Mouse (Mus musculus): ENCODE results near the gene Smim13. TPM values are rescaled to one million over a fixed set of nuclear protein-coding genes. Genes with fewer than 3 reads are reported as not detected.
"Not testable (repeated sequence)": the region's sequence is repeated elsewhere in the genome, so short reads cannot be mapped to it uniquely, and the experiment has no call there.

The Smim13 gene
- polyA plus RNA-seq, 1 experiment = 9.9 TPM

DNA sequence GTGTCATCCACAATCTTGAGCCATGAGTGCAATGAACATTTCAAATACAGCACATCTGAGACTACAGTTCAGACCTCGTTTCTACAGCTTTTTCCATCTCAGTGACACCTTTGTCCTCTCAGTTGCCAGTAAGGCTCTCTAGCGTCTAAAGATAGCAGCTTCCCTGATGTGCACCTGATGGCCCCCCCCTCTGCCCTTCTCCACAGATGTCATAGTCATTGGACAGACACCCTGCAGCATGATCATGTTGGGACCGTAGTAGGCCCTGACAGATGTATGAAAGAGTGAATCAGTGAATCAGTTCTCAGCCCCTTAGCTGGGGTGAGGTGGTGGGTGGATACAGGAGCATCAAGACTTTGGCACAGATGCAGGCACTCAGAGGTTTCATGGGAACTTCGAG, 8.2 kb downstream of the Smim13 start:
- Histone ChIP-seq H3K4me1 (replicated peaks; ENCODE audit: control insufficient read depth, insufficient read depth, low read length) (no peaks in the 10 kb centered on the region), H3K36me3 (ENCODE audit: control insufficient read depth, insufficient read depth, low read length) (no peaks in the 10 kb centered on the region), H3K27me3 (ENCODE audit: control insufficient read depth, insufficient read depth, low read length) (no peaks in the 10 kb centered on the region), H3K4me3 (ENCODE audit: control insufficient read depth, insufficient read depth, low read length) (no peak overlapping the region), H3K27ac (ENCODE audit: control insufficient read depth, insufficient read depth, low read length) (no peak overlapping the region)
- WGBS = 90% methylated on average over 4 of the region's 4 CpGs
- TF ChIP-seq CTCF (IDR thresholded peaks at IDR 0.05; ENCODE audit: borderline replicate concordance, control insufficient read depth, extremely low read depth, insufficient read depth, low read length, poor library complexity) (no peak), POLR2A (IDR thresholded peaks at IDR 0.05; ENCODE audit: control insufficient read depth, extremely low read depth, insufficient read depth, low read length, poor library complexity) (no peak)
- no peak for DNase-seq

DNA sequence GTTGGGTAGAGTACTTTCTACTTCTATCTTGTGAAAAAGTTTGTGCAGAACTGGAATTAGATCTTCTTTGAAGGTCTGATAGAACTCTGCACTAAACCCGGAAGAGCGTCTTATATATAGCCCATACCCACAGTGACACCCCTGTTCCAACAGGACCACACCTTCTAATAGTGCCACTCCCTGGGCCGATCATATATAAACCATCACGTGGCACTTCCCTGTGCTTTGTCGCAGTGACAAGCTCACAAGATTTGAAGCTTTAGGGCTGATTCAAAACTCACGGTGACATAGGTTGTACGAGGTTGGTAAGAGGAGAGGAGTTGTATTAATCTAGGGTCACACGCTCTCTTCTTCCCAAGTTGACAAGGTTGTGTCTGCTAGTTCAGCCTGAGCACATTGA, 12.0 kb downstream of the Smim13 start:
- not testable (repeated sequence) for DNase-seq; H3K27me3 ChIP-seq (ENCODE audit: control insufficient read depth, insufficient read depth, low read length); H3K27ac ChIP-seq (ENCODE audit: control insufficient read depth, insufficient read depth, low read length); H3K4me1 ChIP-seq (replicated peaks; ENCODE audit: control insufficient read depth, insufficient read depth, low read length); H3K4me3 ChIP-seq (ENCODE audit: control insufficient read depth, insufficient read depth, low read length); H3K36me3 ChIP-seq (ENCODE audit: control insufficient read depth, insufficient read depth, low read length)
- WGBS = 96% methylated on average over 8 of the region's 8 CpGs

DNA sequence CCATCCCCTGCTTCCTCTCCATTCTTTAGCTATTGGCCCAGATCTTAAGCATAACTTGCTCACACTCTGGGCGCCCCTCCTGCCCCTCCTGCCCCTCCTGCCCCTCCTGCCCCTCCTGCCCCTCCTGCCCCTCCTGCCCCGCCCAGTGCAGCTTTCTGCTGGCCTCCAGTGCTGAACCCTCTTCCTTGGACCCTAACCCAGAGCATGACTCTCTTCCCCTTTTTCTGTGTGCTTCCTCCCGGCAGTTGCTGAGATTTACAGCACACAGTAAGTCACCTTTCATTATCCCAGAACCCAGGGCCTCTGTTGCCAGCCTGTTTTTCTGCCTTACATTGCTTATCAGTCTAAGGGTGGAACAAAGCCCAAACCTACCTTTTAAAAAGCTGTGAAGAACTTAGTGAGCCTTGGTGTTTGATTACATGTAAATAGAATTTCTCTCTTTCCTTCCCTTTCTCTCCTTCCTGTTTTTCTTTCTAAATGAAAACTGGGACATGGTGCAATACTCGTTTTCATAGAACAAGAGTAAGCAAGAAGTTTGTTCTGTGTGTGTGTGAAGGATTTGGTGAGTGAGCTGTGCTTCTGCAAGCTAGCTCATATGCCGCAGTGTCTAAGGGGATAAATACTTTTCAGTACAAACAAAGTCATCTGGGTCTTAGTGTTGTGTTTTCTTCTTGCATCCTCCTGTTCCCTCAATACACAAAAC, 13.8 kb downstream of the Smim13 start:
- no peak overlapping the region for H3K27ac ChIP-seq (ENCODE audit: control insufficient read depth, insufficient read depth, low read length)
- no peak overlapping the region for H3K4me3 ChIP-seq (ENCODE audit: control insufficient read depth, insufficient read depth, low read length)
- no peaks in the 10 kb centered on the region for H3K36me3 ChIP-seq (ENCODE audit: control insufficient read depth, insufficient read depth, low read length)
- TF ChIP-seq POLR2A (IDR thresholded peaks at IDR 0.05; ENCODE audit: control insufficient read depth, extremely low read depth, insufficient read depth, low read length, poor library complexity) (no peak), CTCF (IDR thresholded peaks at IDR 0.05; ENCODE audit: borderline replicate concordance, control insufficient read depth, extremely low read depth, insufficient read depth, low read length, poor library complexity) (no peak)
- no peaks in the 10 kb centered on the region for H3K27me3 ChIP-seq (ENCODE audit: control insufficient read depth, insufficient read depth, low read length)
- no peaks in the 10 kb centered on the region for H3K4me1 ChIP-seq (replicated peaks; ENCODE audit: control insufficient read depth, insufficient read depth, low read length)
- 71% methylated on average over 5 of the region's 5 CpGs for WGBS
- no peak for DNase-seq

DNA sequence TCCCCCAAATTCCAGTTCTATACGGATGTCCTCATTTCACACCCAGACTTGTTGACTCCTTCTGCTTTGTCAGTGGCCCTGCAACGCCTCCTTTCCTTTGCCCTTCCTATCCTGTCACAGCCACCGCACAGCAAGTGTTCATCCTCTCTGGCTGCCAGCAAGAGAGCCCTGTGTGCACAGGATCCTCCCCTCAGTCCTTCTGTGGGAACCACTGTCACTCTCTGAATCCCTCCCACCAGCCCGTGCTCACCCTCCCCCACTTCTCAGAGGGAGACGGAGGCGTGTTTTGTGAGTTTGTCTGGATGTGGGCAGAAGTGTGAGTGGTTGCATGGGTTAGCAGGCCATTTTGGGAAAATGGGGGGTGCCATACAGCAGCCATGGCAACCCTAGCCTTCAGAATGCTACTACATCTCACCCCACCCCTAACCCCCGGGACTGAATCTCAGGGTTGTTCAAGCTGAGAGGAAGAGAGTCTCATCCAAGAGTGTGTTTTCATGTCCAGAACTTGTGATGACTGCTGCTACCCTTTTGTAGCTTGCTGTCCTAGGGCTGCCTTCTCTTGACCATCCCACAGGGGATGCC, 18.3 kb downstream of the Smim13 start:
- no peaks in the 10 kb centered on the region for H3K27me3 ChIP-seq (ENCODE audit: control insufficient read depth, insufficient read depth, low read length)
- H3K4me3 ChIP-seq (ENCODE audit: control insufficient read depth, insufficient read depth, low read length) = no peak overlapping the region
- no peak overlapping the region for H3K27ac ChIP-seq (ENCODE audit: control insufficient read depth, insufficient read depth, low read length)
- H3K36me3 ChIP-seq (ENCODE audit: control insufficient read depth, insufficient read depth, low read length) = no peaks in the 10 kb centered on the region
- no peaks in the 10 kb centered on the region for H3K4me1 ChIP-seq (replicated peaks; ENCODE audit: control insufficient read depth, insufficient read depth, low read length)
- TF ChIP-seq CTCF (IDR thresholded peaks at IDR 0.05; ENCODE audit: borderline replicate concordance, control insufficient read depth, extremely low read depth, insufficient read depth, low read length, poor library complexity) (no peak), POLR2A (IDR thresholded peaks at IDR 0.05; ENCODE audit: control insufficient read depth, extremely low read depth, insufficient read depth, low read length, poor library complexity) (no peak)
- DNase-seq = no peak
- 83% methylated on average over 7 of the region's 7 CpGs for WGBS

DNA sequence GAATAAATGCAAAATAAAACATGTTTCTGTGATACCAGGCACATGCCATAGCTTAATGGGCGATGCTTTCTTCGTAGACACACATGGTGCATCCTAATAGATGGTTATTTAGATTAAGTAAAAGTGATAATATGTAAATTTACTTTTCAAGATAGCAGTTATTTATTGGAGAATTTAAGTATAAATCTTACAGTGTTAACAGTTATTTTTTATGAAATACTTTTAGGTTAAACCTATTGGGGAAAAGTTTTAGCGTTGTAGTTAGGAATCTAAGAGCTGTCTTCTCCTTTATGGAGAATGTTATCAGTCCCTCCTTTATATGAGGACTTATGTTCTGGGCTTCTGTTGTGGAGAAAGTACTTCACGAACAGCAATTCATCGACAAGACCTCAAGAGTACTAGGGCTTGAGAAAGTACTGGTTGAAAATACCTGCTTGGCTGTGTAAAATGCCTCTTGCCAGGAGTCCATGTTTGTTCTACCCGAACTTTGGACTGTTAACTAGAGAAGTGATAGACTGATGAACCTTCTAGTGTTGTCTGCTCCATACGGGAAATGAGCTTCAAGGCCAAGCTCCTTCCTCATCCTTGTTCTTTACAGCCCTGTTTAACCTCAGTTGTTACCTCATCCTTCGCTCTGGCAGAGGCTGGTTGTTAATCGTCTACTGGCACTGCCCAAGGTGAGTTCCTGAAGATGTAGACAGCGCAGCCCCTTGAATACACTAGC, 24.4 kb downstream of the Smim13 start, which contains the start of gene Gm17364:
Gm17364 (minus strand) TSS at position 51 of the 724 bp plus-strand sequence.
- Histone ChIP-seq H3K27me3 (ENCODE audit: control insufficient read depth, insufficient read depth, low read length) (no peaks in the 10 kb centered on the region), H3K27ac (ENCODE audit: control insufficient read depth, insufficient read depth, low read length) (no peak within 1 kb of the TSS), H3K4me3 (ENCODE audit: control insufficient read depth, insufficient read depth, low read length) (no peak within 1 kb of the TSS), H3K36me3 (ENCODE audit: control insufficient read depth, insufficient read depth, low read length) (0 out of 2 replicates have a peak, but pooled peaks cover 5% of the 10 kb centered on the region), H3K4me1 (replicated peaks; ENCODE audit: control insufficient read depth, insufficient read depth, low read length) (no peaks in the 10 kb centered on the region)
- no peak for DNase-seq
- TF ChIP-seq POLR2A (IDR thresholded peaks at IDR 0.05; ENCODE audit: control insufficient read depth, extremely low read depth, insufficient read depth, low read length, poor library complexity) = no peak
- no peak for TF ChIP-seq CTCF (IDR thresholded peaks at IDR 0.05; ENCODE audit: borderline replicate concordance, control insufficient read depth, extremely low read depth, insufficient read depth, low read length, poor library complexity)
- 97% methylated on average over 10 of the region's 10 CpGs for WGBS

DNA sequence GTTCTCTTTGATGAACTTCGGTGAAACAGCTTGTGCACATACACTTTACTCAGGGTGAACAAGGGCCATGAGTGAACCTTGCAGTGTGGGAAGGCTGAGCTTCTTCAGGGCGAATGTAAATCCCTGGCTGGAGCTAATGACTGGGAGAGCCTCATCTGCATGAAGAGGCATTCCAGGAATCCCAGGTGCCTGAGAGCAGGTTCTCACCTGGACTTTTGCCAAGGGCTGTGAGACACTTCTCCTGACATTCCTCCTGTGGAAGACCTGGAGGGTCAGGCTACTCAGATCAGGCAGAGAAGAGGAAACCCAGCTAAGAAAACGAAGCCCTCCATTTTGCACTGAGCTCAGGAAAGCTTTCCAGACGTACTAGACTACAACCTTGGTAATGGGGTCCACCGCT, 31.1 kb downstream of the Smim13 start:
- H3K27me3 ChIP-seq (ENCODE audit: control insufficient read depth, insufficient read depth, low read length) = no peaks in the 10 kb centered on the region
- TF ChIP-seq POLR2A (IDR thresholded peaks at IDR 0.05; ENCODE audit: control insufficient read depth, extremely low read depth, insufficient read depth, low read length, poor library complexity) = no peak
- no peak overlapping the region for H3K4me3 ChIP-seq (ENCODE audit: control insufficient read depth, insufficient read depth, low read length)
- no peak overlapping the region for H3K27ac ChIP-seq (ENCODE audit: control insufficient read depth, insufficient read depth, low read length)
- DNase-seq = no peak
- no peaks in the 10 kb centered on the region for H3K4me1 ChIP-seq (replicated peaks; ENCODE audit: control insufficient read depth, insufficient read depth, low read length)
- WGBS = 81% methylated on average over 5 of the region's 5 CpGs
- no peaks in the 10 kb centered on the region for H3K36me3 ChIP-seq (ENCODE audit: control insufficient read depth, insufficient read depth, low read length)
